Mouse (Mus musculus) activated CD4-positive, CD25-positive, alpha-beta regulatory T cell, adult 9 weeks (primary cell): ENCODE results near the gene Tmem235. TPM values are rescaled to one million over a fixed set of nuclear protein-coding genes. Genes with fewer than 3 reads are reported as not detected.

Source experiments
- polyA plus RNA-seq: library from polyadenylated mRNA; unstranded; fragments of 100-300 nt; shearing (Covaris generic); gene quantifications from one replicate; pipeline ENCODE4 v1.2.1, GENCODE M21; 2017

The Tmem235 gene
- polyA plus RNA-seq = not detected

DNA sequence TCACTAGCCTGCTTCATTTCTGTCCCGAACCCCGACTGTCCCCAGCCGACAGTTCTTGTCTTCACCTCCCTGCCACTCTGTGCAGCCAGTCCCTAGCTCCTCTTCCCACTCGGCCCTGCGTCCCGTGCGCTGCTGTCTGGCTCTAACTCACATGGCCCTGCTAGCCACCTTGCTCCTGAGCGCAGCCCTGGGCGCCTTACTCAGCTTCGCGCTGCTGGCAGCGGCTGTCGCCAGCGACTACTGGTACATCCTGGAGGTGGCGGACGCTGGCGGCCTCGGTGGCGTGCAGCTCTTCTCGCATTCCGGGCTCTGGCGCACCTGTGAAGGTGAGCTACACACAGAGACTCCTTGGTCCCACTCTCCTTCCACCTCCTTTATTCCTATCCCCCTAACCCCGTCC lies at the start of gene Tmem235:
Gene Tmem235 (plus strand): TSS at position 152 of the 400 bp plus-strand sequence.

DNA sequence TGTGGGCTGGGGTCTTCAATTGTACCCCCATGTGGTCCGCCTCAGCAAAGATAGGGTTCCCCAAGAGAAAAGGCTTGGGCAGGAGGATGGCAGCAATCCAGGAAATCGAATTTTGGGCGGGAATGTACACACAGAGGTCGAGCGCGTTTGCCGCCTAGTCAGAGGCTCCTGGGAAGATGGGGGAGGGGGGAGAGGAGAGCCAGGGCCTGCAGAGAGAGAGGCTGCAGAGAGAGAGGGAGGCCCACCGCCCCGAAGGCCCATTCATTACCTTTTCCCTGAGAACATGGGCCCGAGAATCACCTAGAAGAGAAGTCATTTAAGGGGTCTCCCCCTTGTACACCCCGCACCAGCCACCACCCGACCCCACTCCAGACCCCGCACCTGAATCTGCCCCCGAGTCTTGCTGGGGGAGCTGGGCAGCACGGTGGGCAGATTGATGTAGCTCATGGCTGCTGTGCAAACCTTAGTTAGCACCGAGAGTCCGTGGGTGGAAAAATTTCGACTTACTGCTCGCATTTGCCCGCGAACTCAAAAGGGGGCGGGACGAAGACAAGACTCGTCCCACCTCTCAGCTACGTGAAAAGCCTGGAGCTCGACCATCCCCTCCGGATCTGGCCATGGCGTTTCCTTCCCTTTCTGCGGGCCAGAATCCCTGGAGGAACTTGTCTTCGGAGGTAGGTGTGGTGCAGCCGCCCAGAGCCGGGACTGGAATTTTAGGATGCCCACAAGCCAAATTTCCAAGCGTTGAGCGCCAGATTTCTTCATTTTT lies 35.0 kb upstream of the Tmem235 start, which contains the start of the genes Afmid and Tk1:
Gene Afmid (plus strand): TSS at position 592 of the 769 bp plus-strand sequence.
Gene Tk1 (minus strand): TSS at position 760 of the 769 bp plus-strand sequence.

DNA sequence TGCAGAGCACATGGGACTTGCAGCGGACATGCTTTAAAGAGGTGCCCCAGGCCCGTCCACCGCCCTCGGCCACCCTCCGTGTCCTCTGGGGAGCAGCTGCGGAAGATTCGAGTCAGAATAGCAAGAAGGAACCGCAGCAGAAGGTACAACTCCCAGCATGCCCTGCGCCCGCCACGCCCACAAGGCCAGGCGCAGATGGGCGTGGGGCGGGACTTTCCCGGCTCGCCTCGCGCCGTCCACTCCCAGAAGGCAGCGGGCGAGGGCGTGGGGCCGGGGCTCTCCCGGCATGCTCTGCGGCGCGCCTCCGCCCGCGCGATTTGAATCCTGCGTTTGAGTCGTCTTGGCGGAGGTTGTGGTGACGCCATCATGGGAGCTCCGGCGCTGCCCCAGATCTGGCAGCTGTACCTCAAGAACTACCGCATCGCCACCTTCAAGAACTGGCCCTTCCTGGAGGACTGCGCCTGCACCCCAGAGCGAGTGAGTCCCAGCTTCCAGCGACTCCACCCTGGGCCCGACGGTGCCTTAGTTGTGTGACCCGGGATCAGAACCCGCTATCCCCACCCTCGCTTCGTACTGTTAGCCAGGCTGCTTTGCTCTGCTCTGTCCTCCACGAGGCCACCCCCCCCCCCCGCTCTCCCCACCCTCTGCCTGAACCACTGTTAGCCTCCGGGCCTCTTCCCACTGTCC lies 11.4 kb upstream of the Tmem235 start, which contains the start of gene Birc5:
Gene Birc5 (plus strand): TSS at position 267 of the 687 bp plus-strand sequence.

DNA sequence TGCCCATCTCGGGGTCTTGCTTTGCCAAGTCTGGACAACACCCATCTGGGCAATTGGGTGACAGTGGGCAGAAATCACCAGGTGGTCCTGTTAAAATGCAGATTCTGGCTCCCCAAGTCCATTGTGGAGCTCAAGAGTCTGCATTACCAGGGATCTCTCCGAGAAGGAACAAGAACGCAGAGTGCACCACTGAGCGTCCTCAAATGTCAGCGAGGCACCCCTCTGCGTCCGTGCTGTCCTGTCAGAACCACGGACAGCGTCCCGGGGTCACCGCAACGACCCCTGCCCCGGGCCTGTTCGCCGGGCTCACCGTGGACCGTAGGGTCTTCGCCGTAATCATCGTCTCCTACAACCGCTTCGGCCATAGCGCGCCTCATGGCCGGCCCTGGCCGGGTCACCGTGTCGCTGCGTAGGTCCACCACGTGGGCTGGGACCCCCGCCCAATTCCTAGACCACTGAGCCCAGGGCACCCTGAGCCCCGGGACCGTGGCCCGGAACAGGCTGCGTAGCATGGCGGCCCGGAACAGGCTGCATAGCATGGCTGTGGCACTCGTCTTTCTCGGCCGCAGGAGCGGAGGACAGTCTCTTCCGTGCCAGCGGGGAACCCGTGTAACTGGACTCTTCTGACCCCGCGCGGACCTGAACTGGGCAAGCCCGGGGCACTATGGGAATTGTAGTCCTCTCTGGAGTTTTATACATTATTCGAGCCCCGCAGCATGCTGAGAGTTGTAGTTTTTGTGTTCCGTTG lies 12.5 kb downstream of the Tmem235 start, which contains the start of gene Tha1:
Gene Tha1 (minus strand): TSS at position 621 of the 748 bp plus-strand sequence.

Other genes with a start within 250 kb of the Tmem235 start
- 8.4 TPM for gene Tnrc6c, start 206.5 kb upstream of the Tmem235 start, polyA plus RNA-seq
- gene Tmc8, start 78.7 kb upstream of the Tmem235 start, polyA plus RNA-seq = 144 TPM
- 164 TPM for gene Tmc6, start 78.6 kb upstream of the Tmem235 start, polyA plus RNA-seq
- not detected for gene 6030468B19Rik, start 63.1 kb upstream of the Tmem235 start, polyA plus RNA-seq
- 4.7 TPM for gene Gm20708, start 51.1 kb upstream of the Tmem235 start, polyA plus RNA-seq
- 194 TPM for gene Syngr2, start 51.1 kb upstream of the Tmem235 start, polyA plus RNA-seq
- 25.4 TPM for gene Afmid, start 34.8 kb upstream of the Tmem235 start, polyA plus RNA-seq
- 37.5 TPM for gene Tk1, start 34.7 kb upstream of the Tmem235 start, polyA plus RNA-seq
- gene Birc5, start 11.5 kb upstream of the Tmem235 start, polyA plus RNA-seq = 26.0 TPM
- 20.2 TPM for gene Tha1, start 12.7 kb downstream of the Tmem235 start, polyA plus RNA-seq
- gene Socs3, start 109.3 kb downstream of the Tmem235 start, polyA plus RNA-seq = 60.7 TPM
- 36.6 TPM for gene Pgs1, start 125.5 kb downstream of the Tmem235 start, polyA plus RNA-seq